Mouse (Mus musculus) c-Kit-negative CD71-positive TER-119-positive erythroid progenitor cells, embryonic 14.5 days (primary cell): ENCODE measurements around the gene Izumo4.

Experiments
- DNase-seq: peaks from one replicate; pipeline ENCODE4 v3.0.0-alpha.2; 2013; ENCODE audit warnings: low read depth, low spot score

Izumo4 gene

GRCm38 (mm10) chr10:80727369-80728127 lies 25.6 kb downstream of the Izumo4 start:
- DNase-seq = no peak

- DNase-seq = no peak
Measured at GRCm38 (mm10) chr10:80732611-80733101, 30.7 kb downstream of the Izumo4 start.

- DNase-seq = no peak
Measured at GRCm38 (mm10) chr10:80736731-80737130, 34.7 kb downstream of the Izumo4 start.

GRCm38 (mm10) chr10:80738657-80739056 lies 36.7 kb downstream of the Izumo4 start:
- no peak for DNase-seq

- DNase-seq = no peak
Measured at GRCm38 (mm10) chr10:80741146-80741545, 39.2 kb downstream of the Izumo4 start.

- DNase-seq = no peak
Measured at GRCm38 (mm10) chr10:80741634-80742179, 39.7 kb downstream of the Izumo4 start.

GRCm38 (mm10) chr10:80742180-80742978 lies 40.4 kb downstream of the Izumo4 start, which contains the start of gene Ap3d1:
Gene Ap3d1, minus strand, starts transcription at chr10:80742264.
- DNase-seq = peak; percentile 98

- DNase-seq = peak; percentile 68
Measured at GRCm38 (mm10) chr10:80744262-80744661, 42.3 kb downstream of the Izumo4 start.

GRCm38 (mm10) chr10:80747410-80747809 lies 45.4 kb downstream of the Izumo4 start:
- DNase-seq = peak; percentile 61

GRCm38 (mm10) chr10:80748609-80749008 lies 46.6 kb downstream of the Izumo4 start:
- DNase-seq = no peak

GRCm38 (mm10) chr10:80751188-80751832 lies 49.3 kb downstream of the Izumo4 start:
- DNase-seq = no peak

GRCm38 (mm10) chr10:80752079-80752625 lies 50.2 kb downstream of the Izumo4 start:
- no peak for DNase-seq

- DNase-seq = peak; percentile 93
Measured at GRCm38 (mm10) chr10:80754594-80755290, 52.8 kb downstream of the Izumo4 start, which contains the start of gene Dot1l. Gene Dot1l, plus strand, starts transcription at chr10:80755206.
